9 mouse cellular contexts compared by ENCODE assay signal in the genomic region with DNA sequence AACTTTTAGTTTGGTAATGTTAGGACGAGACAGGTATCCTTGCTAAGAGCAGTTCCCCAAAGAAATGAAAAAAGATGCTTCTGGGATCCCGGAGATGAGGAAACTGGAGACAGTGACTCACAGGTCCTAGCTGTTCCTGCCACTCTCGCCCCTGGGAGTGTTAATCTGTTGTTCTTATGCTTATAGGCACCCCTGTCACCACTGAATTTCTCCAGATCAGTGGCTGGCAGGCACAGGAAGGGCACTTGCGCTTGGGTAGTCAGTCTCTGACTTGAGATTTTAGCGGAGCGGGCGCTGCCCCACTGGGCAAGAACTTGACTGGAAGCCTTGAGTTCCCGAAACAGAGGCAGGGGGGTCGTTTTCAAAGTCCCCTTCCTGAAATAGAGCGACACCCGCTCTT. TPM values are rescaled to one million over a fixed set of nuclear protein-coding genes. Genes with fewer than 3 reads are reported as not detected.
DNase-seq lines count a peak whose midpoint lies in the region; ATAC-seq and TF ChIP-seq lines count a peak whose summit lies in the region.
"Had no signal": no experiment of that assay in that cellular context is flagged by ENCODE, and none has a peak within 500 bp of the region (broad histone marks: within the 10 kb centered on the region; RNA-seq: fewer than 3 reads in every experiment).

No protein-coding gene starts in this region.

- H3K9ac ChIP-seq in heart, embryonic 14.5 days (ENCODE audit: low read length), result no peak overlapping the region
- H3K9ac ChIP-seq in midbrain, postnatal 0 days (replicated peaks; ENCODE audit: low read length, poor library complexity, severe bottlenecking), result no peak overlapping the region

- DNase-seq in heart, adult 8-10 months (ENCODE audit: low spot score), result no peak
- peak; percentile 58 to 66 for DNase-seq in cerebellum, adult 2 months
- peak; percentile 7 for DNase-seq in hindbrain, embryonic 10.5 days (ENCODE audit: low spot score)
- DNase-seq in midbrain, postnatal 0 days (ENCODE audit: low spot score), result peak; percentile 42
- no peak for DNase-seq in urinary bladder, postnatal 10 days (ENCODE audit: low spot score)
- DNase-seq in lung, postnatal 25 days (ENCODE audit: low spot score), result no peak

- TF ChIP-seq POLR2A in cerebellum, adult 2 months (IDR thresholded peaks at IDR 0.05; ENCODE audit: borderline replicate concordance, insufficient read depth, low read length), result no peak

- no peak for ATAC-seq in heart, embryonic 14.5 days (ENCODE audit: insufficient number of reproducible peaks, insufficient read depth, low FRiP score, low read depth)
- no peak for ATAC-seq in midbrain, postnatal 0 days (ENCODE audit: low FRiP score)
- no peak for ATAC-seq in megakaryocyte-erythroid progenitor cell, adult 5-6 weeks (replicated peaks; ENCODE audit: low FRiP score, low TSS enrichment, poor library complexity, severe bottlenecking)

- peaks cover 16% of the 10 kb centered on the region for H3K27me3 ChIP-seq in heart, embryonic 14.5 days (ENCODE audit: control insufficient read depth, insufficient read depth, low read length)
- no peaks in the 10 kb centered on the region for H3K27me3 ChIP-seq in cerebellum, adult 2 months (ENCODE audit: control insufficient read depth, insufficient read depth, low read length)
- H3K27me3 ChIP-seq in hindbrain, embryonic 10.5 days (ENCODE audit: insufficient read depth, poor library complexity, severe bottlenecking), result peaks cover 37% of the 10 kb centered on the region
- H3K27me3 ChIP-seq in midbrain, postnatal 0 days (ENCODE audit: insufficient read depth, low read length), result no peaks in the 10 kb centered on the region
- H3K27me3 ChIP-seq: CH12.LX had no signal

- H3K9me3 ChIP-seq in heart, embryonic 14.5 days (ENCODE audit: control insufficient read depth, low read length), result no peaks in the 10 kb centered on the region
- H3K9me3 ChIP-seq in hindbrain, embryonic 10.5 days, result no peaks in the 10 kb centered on the region
- H3K9me3 ChIP-seq in midbrain, postnatal 0 days (ENCODE audit: low read length), result no peaks in the 10 kb centered on the region

- no peak overlapping the region for H3K27ac ChIP-seq in heart, embryonic 14.5 days (replicated peaks in 1 of 2; ENCODE audit: control insufficient read depth in 1 of 2, insufficient read depth in 1 of 2, low read depth in 2 of 2, low read length in 2 of 2)
- H3K27ac ChIP-seq in cerebellum, adult 2 months (ENCODE audit: insufficient read depth, low read length), result no peak overlapping the region
- H3K27ac ChIP-seq in hindbrain, embryonic 10.5 days, result no peak overlapping the region
- no peak overlapping the region for H3K27ac ChIP-seq in midbrain, postnatal 0 days (ENCODE audit: low read depth, low read length)

- WGBS in heart, embryonic 14.5 days, result 10% methylated on average over 11 of the region's 11 CpGs
- 3% methylated on average over 11 of the region's 11 CpGs for WGBS in cerebellum, adult 2 months
- 14% methylated on average over 11 of the region's 11 CpGs for WGBS in hindbrain, embryonic 10.5 days
- WGBS in midbrain, postnatal 0 days, result 8% methylated on average over 11 of the region's 11 CpGs

- TF ChIP-seq CTCF in cerebellum, adult 2 months (IDR thresholded peaks at IDR 0.05; ENCODE audit: borderline replicate concordance, insufficient read depth, low read depth, low read length), result no peak
- TF ChIP-seq CTCF in midbrain, postnatal 0 days (IDR thresholded peaks at IDR 0.05), result no peak

- no peaks in the 10 kb centered on the region for H3K36me3 ChIP-seq in heart, embryonic 14.5 days (ENCODE audit: control insufficient read depth, insufficient read depth, low read length)
- no peaks in the 10 kb centered on the region for H3K36me3 ChIP-seq in hindbrain, embryonic 10.5 days
- H3K36me3 ChIP-seq in midbrain, postnatal 0 days (ENCODE audit: insufficient read depth, low read length), result no peaks in the 10 kb centered on the region

- peaks cover 5 to 12% of the 10 kb centered on the region in 2 experiments; a peak in 3 of 4 replicates for H3K4me1 ChIP-seq in heart, embryonic 14.5 days (ENCODE audit: control insufficient read depth in 2 of 2, insufficient read depth in 2 of 2, low read length in 2 of 2)
- H3K4me1 ChIP-seq in cerebellum, adult 2 months (ENCODE audit: control insufficient read depth, insufficient read depth, low read length), result no peaks in the 10 kb centered on the region
- H3K4me1 ChIP-seq in hindbrain, embryonic 10.5 days (replicated peaks), result peaks cover 16% of the 10 kb centered on the region
- no peaks in the 10 kb centered on the region for H3K4me1 ChIP-seq in midbrain, postnatal 0 days (ENCODE audit: insufficient read depth, low read length)

- H3K4me2 ChIP-seq in heart, embryonic 14.5 days (ENCODE audit: low read length), result peak overlapping the region; percentile 99
- H3K4me2 ChIP-seq in midbrain, postnatal 0 days (ENCODE audit: low read depth, low read length, poor library complexity, severe bottlenecking), result peak overlapping the region; percentile 59

- H3K4me3 ChIP-seq in heart, embryonic 14.5 days (ENCODE audit: control insufficient read depth in 1 of 2, insufficient read depth in 1 of 2, low read depth in 1 of 2, low read length in 2 of 2), result peak overlapping the region; percentile 64 to 65
- H3K4me3 ChIP-seq in cerebellum, adult 2 months (replicated peaks; ENCODE audit: insufficient read depth, low read depth, low read length), result peak overlapping the region; percentile 64
- peak overlapping the region; percentile 67 for H3K4me3 ChIP-seq in hindbrain, embryonic 10.5 days
- peak overlapping the region; percentile 79 for H3K4me3 ChIP-seq in midbrain, postnatal 0 days (ENCODE audit: low read depth, low read length)

RNA-seq across cellular contexts. Expression of gene Hcn1, which starts 1.3 kb away (rescaled TPM):
- 0.09 and 0.14 TPM in 2 replicates for polyA plus RNA-seq in heart, embryonic 14.5 days (2014; fragmentation: Nextera tagmentation; extraction: Ambion mirVana)
- total RNA-seq in heart, adult 8-10 months (2022), result 1 to 10 TPM in 1 of 4 experiments, under 1 TPM in 3; 0.60 to 1.2 (median 0.81) TPM
- polyA plus RNA-seq in cerebellum, adult 2 months (2012; rRNA removed), result 15.9 and 17.3 TPM in 2 replicates
- 0.06 and 0.07 TPM in 2 replicates for polyA plus RNA-seq in hindbrain, embryonic 10.5 days (2016; fragmentation: Nextera tagmentation; extraction: Ambion mirVana)
- total RNA-seq in midbrain, postnatal 0 days (2014; rRNA removed), result 5.2 and 6.5 TPM in 2 replicates
- 0.94 and 1.1 TPM in 2 replicates for polyA plus RNA-seq in midbrain, postnatal 0 days (2015; fragmentation: Nextera tagmentation; extraction: Ambion mirVana)
- total RNA-seq in megakaryocyte-erythroid progenitor cell, adult 5-6 weeks (2014; fragmentation: Nextera tagmentation), result not detected in 2 replicates
- not detected in 2 replicates for total RNA-seq in megakaryocyte-erythroid progenitor cell, adult 5-6 weeks (2017)
- total RNA-seq: CH12.LX had no signal

Comparison
In these comparisons a context has a peak if more than half of its experiments do, and no peak if none do; other contexts are left out.
1. DNase-seq: peak in cerebellum, adult 2 months (2 of 2), hindbrain, embryonic 10.5 days (single experiment) and midbrain, postnatal 0 days (single experiment); none in heart, adult 8-10 months (single experiment), urinary bladder, postnatal 10 days (single experiment) and lung, postnatal 25 days (single experiment).
2. Peak in every context shown above with its lines, with median percentiles within 50 percentile points of each other: H3K4me3 ChIP-seq.